Mouse (Mus musculus) hindbrain, embryonic 11.5 days (tissue): Measurements from ENCODE around the gene Lrch4. TPM values are rescaled to one million over a fixed set of nuclear protein-coding genes. Genes with fewer than 3 reads are reported as not detected.

Experiments
- ATAC-seq: fragments of 200-750 bp; cut with Nextera tagmentation; 2 replicates; pipeline ENCODE4 v1.8.0; 2017; ENCODE audit warnings: mild to moderate bottlenecking, moderate TSS enrichment, moderate library complexity; ENCODE audit not compliant: low FRiP score
- DNase-seq: peaks from one replicate; pipeline ENCODE4 v3.0.0-alpha.2; 2015; ENCODE audit warnings: low spot score
- H3K27ac ChIP-seq: fragments of 300-500 bp; sonication (generic); 2 replicates; pipeline ENCODE4 v1.5.1; 2014; ENCODE audit warnings: mild to moderate bottlenecking, low read depth, low read length
- H3K27me3 ChIP-seq: fragments of 300-500 bp; sonication (generic); 2 replicates; pipeline ENCODE4 v1.6.1; 2014; ENCODE audit warnings: mild to moderate bottlenecking, low read length, moderate library complexity, mixed read lengths; ENCODE audit not compliant: control insufficient read depth, insufficient read depth
- H3K36me3 ChIP-seq: fragments of 300-500 bp; sonication (generic); 2 replicates; pipeline ENCODE4 v1.6.1; 2014; ENCODE audit warnings: mild to moderate bottlenecking, low read length, moderate library complexity, mixed read lengths; ENCODE audit not compliant: control insufficient read depth, insufficient read depth
- H3K4me1 ChIP-seq: fragments of 300-500 bp; sonication (generic); replicated peaks from 2 replicates; pipeline ENCODE4 v1.6.1; 2014; ENCODE audit warnings: low read length, mixed read lengths; ENCODE audit not compliant: control insufficient read depth, insufficient read depth
- H3K4me2 ChIP-seq: fragments of 300-500 bp; sonication (generic); replicated peaks from 2 replicates; pipeline ENCODE4 v1.6.1; 2014; ENCODE audit warnings: mild to moderate bottlenecking, low read depth, low read length
- H3K4me3 ChIP-seq: fragments of 300-500 bp; sonication (generic); 2 replicates; pipeline ENCODE4 v1.5.1; 2014; ENCODE audit warnings: low read depth, low read length
- H3K9ac ChIP-seq: fragments of 300-500 bp; sonication (generic); 2 replicates; pipeline ENCODE4 v1.6.1; 2014; ENCODE audit warnings: low read depth, low read length
- H3K9me3 ChIP-seq: fragments of 300-500 bp; sonication (generic); 2 replicates; pipeline ENCODE4 v1.6.1; 2016; ENCODE audit warnings: low read length; ENCODE audit not compliant: control insufficient read depth
- WGBS: fragments of 180-500 bp; shearing (Covaris S2); extraction: QIAGEN DNeasy Blood & Tissue Kit; methylation state at CpG from one replicate; pipeline ENCODE4 v1.1.7; 2014; 5-methylcytosine and 5-hydroxymethylcytosine counted together
- polyA plus RNA-seq: library from polyadenylated mRNA; unstranded; fragments of >200 nt; fragmentation: Nextera tagmentation; extraction: Ambion mirVana; gene quantifications from 2 replicates; pipeline ENCODE4 v1.2.1, GENCODE M21; 2014

Gene Lrch4
- polyA plus RNA-seq, 1 experiment from 2014 or later, result 25.9 TPM

GRCm38 (mm10) chr5:137639472-137639871 is 10.6 kb downstream of the Lrch4 start:
- WGBS, result 85% methylated on average over 7 of the region's 7 CpGs
- Histone ChIP-seq H3K27me3 (peaks cover 10% of the 10 kb centered on the region), H3K4me1 (no peaks in the 10 kb centered on the region), H3K4me3 (no peak overlapping the region), H3K9me3 (no peaks in the 10 kb centered on the region), H3K4me2 (no peak overlapping the region), H3K9ac (no peak overlapping the region), H3K27ac (no peak overlapping the region), H3K36me3 (peaks cover 21% of the 10 kb centered on the region)
- no peak for DNase-seq
- no peak for ATAC-seq

DNA sequence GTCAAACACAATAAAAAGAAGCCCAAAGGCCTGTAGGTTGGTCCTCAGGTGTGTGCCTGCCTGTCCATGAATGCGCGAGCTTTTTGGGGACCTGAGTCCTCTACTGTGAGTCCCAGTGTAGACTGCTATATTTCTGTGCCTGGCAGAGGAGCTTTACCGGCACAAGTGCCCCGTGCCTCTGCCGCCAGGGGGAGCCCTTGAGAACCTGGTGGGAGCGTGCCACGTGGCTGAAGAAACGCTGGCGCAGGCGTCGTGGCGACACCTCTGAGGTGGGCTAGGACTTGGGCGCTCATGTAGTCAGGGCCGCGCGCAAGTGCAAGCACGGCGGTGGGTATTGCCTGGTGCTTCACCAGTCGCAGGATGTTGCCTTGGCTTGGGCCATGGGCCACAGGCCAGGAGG is 12.1 kb downstream of the Lrch4 start, which contains the start of gene Sap25:
Gene Sap25 (plus strand): TSS at position 281 of the 400 bp plus-strand sequence.
- H3K27me3 ChIP-seq, result peaks cover 26% of the 10 kb centered on the region
- H3K9ac ChIP-seq, result no peak within 1 kb of the TSS
- no peak within 1 kb of the TSS for H3K4me3 ChIP-seq
- H3K9me3 ChIP-seq, result no peaks in the 10 kb centered on the region
- WGBS, result 89% methylated on average over 19 of the region's 19 CpGs
- no peaks in the 10 kb centered on the region for H3K4me1 ChIP-seq
- H3K36me3 ChIP-seq, result peaks cover 19% of the 10 kb centered on the region
- no peak within 1 kb of the TSS for H3K27ac ChIP-seq
- H3K4me2 ChIP-seq, result no peak within 1 kb of the TSS
- ATAC-seq, result no peak
- no peak for DNase-seq

DNA sequence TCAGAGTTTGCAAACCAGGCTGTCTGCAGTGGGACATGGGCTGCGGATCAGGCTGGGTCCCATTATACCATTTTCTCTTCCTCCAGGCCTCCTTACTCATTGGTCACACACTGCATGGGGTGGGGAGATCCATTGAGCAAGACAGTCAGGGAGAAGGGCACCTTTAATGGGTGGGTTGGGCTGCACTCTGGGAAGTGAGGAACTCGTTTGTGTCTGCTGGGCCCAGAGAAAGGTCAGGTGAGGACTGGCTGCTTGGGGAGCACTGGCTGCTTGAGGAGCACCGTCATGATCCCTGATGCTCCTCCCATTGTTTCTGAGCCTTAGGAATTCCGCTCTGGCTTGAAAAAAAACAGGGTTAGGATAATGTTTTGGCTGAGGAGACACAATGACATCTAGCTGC is 14.0 kb downstream of the Lrch4 start:
- WGBS, result 62% methylated on average over 4 of the region's 4 CpGs
- Histone ChIP-seq H3K4me2 (no peak overlapping the region), H3K9me3 (no peaks in the 10 kb centered on the region), H3K9ac (no peak overlapping the region), H3K27me3 (peaks cover 28% of the 10 kb centered on the region), H3K4me1 (no peaks in the 10 kb centered on the region), H3K4me3 (no peak overlapping the region), H3K27ac (no peak overlapping the region), H3K36me3 (peaks cover 17% of the 10 kb centered on the region)
- DNase-seq (no peak), ATAC-seq (no peak)

GRCm38 (mm10) chr5:137644484-137644883 is 15.6 kb downstream of the Lrch4 start:
- no peak for DNase-seq
- Histone ChIP-seq H3K4me3 (no peak overlapping the region), H3K27me3 (peaks cover 28% of the 10 kb centered on the region), H3K36me3 (peaks cover 12% of the 10 kb centered on the region), H3K9ac (no peak overlapping the region), H3K9me3 (no peaks in the 10 kb centered on the region), H3K4me1 (no peaks in the 10 kb centered on the region), H3K4me2 (no peak overlapping the region), H3K27ac (no peak overlapping the region)
- WGBS, result 54% methylated on average over 19 of the region's 19 CpGs
- ATAC-seq, result no peak

DNA sequence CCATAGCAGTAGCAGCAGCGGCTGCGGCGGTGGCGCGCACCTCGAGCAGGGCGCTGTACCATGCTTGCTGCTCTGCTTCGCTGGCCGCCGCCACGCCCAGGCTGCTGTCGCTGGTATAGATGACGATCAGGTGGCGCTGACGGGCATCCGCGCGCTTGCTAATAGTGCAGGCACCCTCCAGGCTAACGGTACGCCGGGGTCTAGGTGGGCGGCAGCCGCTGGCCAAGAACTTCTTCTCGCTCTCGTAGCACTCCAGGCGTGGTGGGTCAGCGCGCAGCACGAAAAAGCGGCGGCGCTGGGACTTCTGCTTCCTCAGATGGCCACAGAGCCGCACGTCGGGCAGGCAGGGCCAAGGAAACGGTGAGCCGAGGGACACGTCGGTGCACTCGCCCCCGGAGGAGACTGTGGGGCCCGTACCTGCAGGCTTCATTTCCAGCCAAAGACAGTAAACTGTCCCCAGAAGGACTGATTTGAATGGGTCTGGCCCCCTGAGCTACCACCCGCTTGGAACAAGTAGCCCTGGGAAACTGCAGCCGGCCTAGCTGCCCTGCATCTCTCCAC is 16.2 kb downstream of the Lrch4 start:
- H3K36me3 ChIP-seq, result peaks cover 6% of the 10 kb centered on the region

GRCm38 (mm10) chr5:137645652-137646091 is 16.8 kb downstream of the Lrch4 start, which contains the start of gene Irs3:
Gene Irs3 (minus strand): TSS chr5:137645714.
- H3K4me3 ChIP-seq, result peak within 1 kb of the TSS; percentile 19
- no peaks in the 10 kb centered on the region; the same call in 1 of the 2 replicates for H3K4me1 ChIP-seq
- no peak within 1 kb of the TSS for H3K9ac ChIP-seq
- peaks cover 4% of the 10 kb centered on the region; the same call in 1 of the 2 replicates for H3K36me3 ChIP-seq
- peaks cover 28% of the 10 kb centered on the region for H3K27me3 ChIP-seq
- H3K4me2 ChIP-seq, result peak within 1 kb of the TSS; percentile 24
- no peak for ATAC-seq
- no peak within 1 kb of the TSS for H3K27ac ChIP-seq
- 13% methylated on average over 11 of the region's 11 CpGs for WGBS
- no peaks in the 10 kb centered on the region for H3K9me3 ChIP-seq
- no peak for DNase-seq

More for the DNA sequence above, 16.2 kb downstream of the Lrch4 start:
- H3K9ac ChIP-seq, result no peak overlapping the region
- DNase-seq (peak; percentile 46), ATAC-seq (no peak)
- peaks cover 28% of the 10 kb centered on the region for H3K27me3 ChIP-seq
- peak overlapping the region; percentile 24 for H3K4me2 ChIP-seq
- WGBS, result 4% methylated on average over 44 of the region's 44 CpGs
- H3K4me3 ChIP-seq, result peak overlapping the region; percentile 19
- H3K27ac ChIP-seq, result no peak overlapping the region
- no peaks in the 10 kb centered on the region for H3K9me3 ChIP-seq
- H3K4me1 ChIP-seq, result no peaks in the 10 kb centered on the region; the same call in 1 of the 2 replicates

- WGBS, result 76% methylated on average over 9 of the region's 9 CpGs
- no peak overlapping the region for H3K4me2 ChIP-seq
- DNase-seq (no peak), ATAC-seq (no peak)
- H3K36me3 ChIP-seq, result no peaks in the 10 kb centered on the region
- peaks cover 28% of the 10 kb centered on the region for H3K27me3 ChIP-seq
- no peak overlapping the region for H3K27ac ChIP-seq
- no peak overlapping the region for H3K9ac ChIP-seq
- H3K4me1 ChIP-seq, result no peaks in the 10 kb centered on the region; the same call in 1 of the 2 replicates
- H3K4me3 ChIP-seq, result no peak overlapping the region
- H3K9me3 ChIP-seq, result no peaks in the 10 kb centered on the region
Observed at GRCm38 (mm10) chr5:137647827-137648601, 19.1 kb downstream of the Lrch4 start.

DNA sequence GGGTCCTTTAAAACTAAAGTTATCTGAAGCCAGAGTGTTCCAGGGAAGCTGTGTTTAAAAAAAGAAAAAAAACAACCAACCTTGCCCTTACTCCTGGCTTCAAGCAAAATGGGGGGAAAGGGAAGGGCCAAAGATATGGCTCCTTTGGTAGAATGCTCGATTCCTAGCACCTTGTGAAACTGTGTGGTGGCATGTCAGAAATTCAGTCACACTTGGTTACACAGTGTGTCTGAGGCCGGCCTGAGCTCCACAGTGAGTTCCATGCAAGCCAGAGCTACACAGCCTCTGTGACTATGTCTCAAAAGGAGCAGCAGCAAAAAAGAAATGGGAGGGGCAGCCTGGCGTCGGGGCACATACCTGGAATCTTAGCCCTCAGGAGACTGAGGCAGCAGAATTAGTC is 20.3 kb downstream of the Lrch4 start:
- H3K27ac ChIP-seq, result no peak overlapping the region
- WGBS, result 31% methylated on average over 4 of the region's 4 CpGs

More for the DNA sequence above, 20.3 kb downstream of the Lrch4 start:
- no peaks in the 10 kb centered on the region; the same call in 1 of the 2 replicates for H3K4me1 ChIP-seq
- ATAC-seq (no peak), DNase-seq (no peak)
- H3K9me3 ChIP-seq, result no peaks in the 10 kb centered on the region
- H3K9ac ChIP-seq, result no peak overlapping the region
- peaks cover 20% of the 10 kb centered on the region for H3K27me3 ChIP-seq
- no peaks in the 10 kb centered on the region for H3K36me3 ChIP-seq
- no peak overlapping the region for H3K4me2 ChIP-seq
- H3K4me3 ChIP-seq, result no peak overlapping the region
